Mouse (Mus musculus): ENCODE results near the gene Catsper3. TPM values are rescaled to one million over a fixed set of nuclear protein-coding genes. Genes with fewer than 3 reads are reported as not detected.

The Catsper3 gene
- polyA plus RNA-seq, 1 experiment from 2014 or later = not detected

- H3K9me3 ChIP-seq (replicated peaks; ENCODE audit: control insufficient read depth, low read length) = no peaks in the 10 kb centered on the region
- H3K36me3 ChIP-seq (ENCODE audit: control insufficient read depth, insufficient read depth, low read length) = no peaks in the 10 kb centered on the region
- H3K27ac ChIP-seq (ENCODE audit: low read depth, low read length) = no peak overlapping the region
- DNase-seq (ENCODE audit: low spot score) (no peak), ATAC-seq (no peak)
- H3K27me3 ChIP-seq (replicated peaks; ENCODE audit: control insufficient read depth, insufficient read depth, low read length) = peaks cover 89% of the 10 kb centered on the region
- H3K4me3 ChIP-seq (ENCODE audit: low read depth, low read length) = no peak overlapping the region
- 2% methylated on average over 12 of the region's 12 CpGs for WGBS
- H3K4me2 ChIP-seq (ENCODE audit: low read length) = no peak overlapping the region
- H3K9ac ChIP-seq (ENCODE audit: low read length) = no peak overlapping the region
- H3K4me1 ChIP-seq (ENCODE audit: control insufficient read depth, insufficient read depth, low read length) = no peaks in the 10 kb centered on the region
These were observed 44.8 kb downstream of the Catsper3 start for GRCm38 (mm10) chr13:55829018-55829655.

- no peaks in the 10 kb centered on the region for H3K4me1 ChIP-seq (ENCODE audit: control insufficient read depth, insufficient read depth, low read length)
- DNase-seq (ENCODE audit: low spot score) = no peak
- H3K4me3 ChIP-seq (ENCODE audit: low read depth, low read length) = peak overlapping the region; percentile 8; the same call in 1 of the 2 replicates
These were observed 45.9 kb downstream of the Catsper3 start for GRCm38 (mm10) chr13:55830081-55830832.

GRCm38 (mm10) chr13:55830833-55831721 is 46.7 kb downstream of the Catsper3 start:
- peaks cover 88% of the 10 kb centered on the region for H3K27me3 ChIP-seq (replicated peaks; ENCODE audit: control insufficient read depth, insufficient read depth, low read length)
- no peak for ATAC-seq
- H3K36me3 ChIP-seq (ENCODE audit: control insufficient read depth, insufficient read depth, low read length) = no peaks in the 10 kb centered on the region
- no peak overlapping the region for H3K27ac ChIP-seq (ENCODE audit: low read depth, low read length)
- H3K4me1 ChIP-seq (ENCODE audit: control insufficient read depth, insufficient read depth, low read length) = no peaks in the 10 kb centered on the region
- no peaks in the 10 kb centered on the region for H3K9me3 ChIP-seq (replicated peaks; ENCODE audit: control insufficient read depth, low read length)
- 1% methylated on average over 39 of the region's 82 CpGs for WGBS
- no peak for DNase-seq (ENCODE audit: low spot score)
- peak overlapping the region; percentile 34 for H3K4me2 ChIP-seq (ENCODE audit: low read length)
- peak overlapping the region; percentile 8; the same call in 1 of the 2 replicates for H3K4me3 ChIP-seq (ENCODE audit: low read depth, low read length)
- H3K9ac ChIP-seq (ENCODE audit: low read length) = 0 out of 2 replicates have a peak overlapping the region, but pooled peaks have one; percentile 13

More at GRCm38 (mm10) chr13:55830081-55830832, 45.9 kb downstream of the Catsper3 start:
- 0 out of 2 replicates have a peak overlapping the region, but pooled peaks have one; percentile 13 for H3K9ac ChIP-seq (ENCODE audit: low read length)
- H3K4me2 ChIP-seq (ENCODE audit: low read length) = peak overlapping the region; percentile 34
- no peak overlapping the region for H3K27ac ChIP-seq (ENCODE audit: low read depth, low read length)
- 1% methylated on average over 48 of the region's 48 CpGs for WGBS
- peaks cover 88% of the 10 kb centered on the region for H3K27me3 ChIP-seq (replicated peaks; ENCODE audit: control insufficient read depth, insufficient read depth, low read length)
- H3K9me3 ChIP-seq (replicated peaks; ENCODE audit: control insufficient read depth, low read length) = no peaks in the 10 kb centered on the region
- no peak for ATAC-seq
- no peaks in the 10 kb centered on the region for H3K36me3 ChIP-seq (ENCODE audit: control insufficient read depth, insufficient read depth, low read length)

- Histone ChIP-seq H3K27me3 (replicated peaks; ENCODE audit: control insufficient read depth, insufficient read depth, low read length) (peaks cover 91% of the 10 kb centered on the region), H3K27ac (ENCODE audit: low read depth, low read length) (no peak overlapping the region), H3K4me3 (ENCODE audit: low read depth, low read length) (peak overlapping the region; percentile 8; the same call in 1 of the 2 replicates), H3K9me3 (replicated peaks; ENCODE audit: control insufficient read depth, low read length) (no peaks in the 10 kb centered on the region), H3K4me2 (ENCODE audit: low read length) (no peak overlapping the region), H3K9ac (ENCODE audit: low read length) (no peak overlapping the region), H3K4me1 (ENCODE audit: control insufficient read depth, insufficient read depth, low read length) (no peaks in the 10 kb centered on the region), H3K36me3 (ENCODE audit: control insufficient read depth, insufficient read depth, low read length) (no peaks in the 10 kb centered on the region)
- DNase-seq (ENCODE audit: low spot score) (no peak), ATAC-seq (no peak)
- under 1% methylated on average over 25 of the region's 25 CpGs for WGBS
These were observed 47.4 kb downstream of the Catsper3 start for GRCm38 (mm10) chr13:55831722-55832160.

- Histone ChIP-seq H3K9me3 (replicated peaks; ENCODE audit: control insufficient read depth, low read length) (no peaks in the 10 kb centered on the region), H3K36me3 (ENCODE audit: control insufficient read depth, insufficient read depth, low read length) (no peaks in the 10 kb centered on the region), H3K4me3 (ENCODE audit: low read depth, low read length) (no peak overlapping the region), H3K27me3 (replicated peaks; ENCODE audit: control insufficient read depth, insufficient read depth, low read length) (peaks cover 95% of the 10 kb centered on the region), H3K27ac (ENCODE audit: low read depth, low read length) (no peak overlapping the region), H3K4me1 (ENCODE audit: control insufficient read depth, insufficient read depth, low read length) (no peaks in the 10 kb centered on the region), H3K9ac (ENCODE audit: low read length) (no peak overlapping the region), H3K4me2 (ENCODE audit: low read length) (no peak overlapping the region)
- no peak for ATAC-seq
- WGBS = 20% methylated on average over 1 of the region's 1 CpGs
- no peak for DNase-seq (ENCODE audit: low spot score)
These were observed 48.2 kb downstream of the Catsper3 start for GRCm38 (mm10) chr13:55832602-55833001.

- H3K27me3 ChIP-seq (replicated peaks; ENCODE audit: control insufficient read depth, insufficient read depth, low read length) = peaks cover 95% of the 10 kb centered on the region
- no peaks in the 10 kb centered on the region for H3K4me1 ChIP-seq (ENCODE audit: control insufficient read depth, insufficient read depth, low read length)
- no peaks in the 10 kb centered on the region for H3K9me3 ChIP-seq (replicated peaks; ENCODE audit: control insufficient read depth, low read length)
- no peak overlapping the region for H3K4me3 ChIP-seq (ENCODE audit: low read depth, low read length)
- 5% methylated on average over 7 of the region's 7 CpGs for whole genome bisulfite sequencing
- DNase-seq (ENCODE audit: low spot score) (no peak), ATAC-seq (no peak)
- H3K9ac ChIP-seq (ENCODE audit: low read length) = no peak overlapping the region
- no peak overlapping the region for H3K27ac ChIP-seq (ENCODE audit: low read depth, low read length)
- H3K36me3 ChIP-seq (ENCODE audit: control insufficient read depth, insufficient read depth, low read length) = no peaks in the 10 kb centered on the region
- no peak overlapping the region for H3K4me2 ChIP-seq (ENCODE audit: low read length)
These were observed 49.6 kb downstream of the Catsper3 start for GRCm38 (mm10) chr13:55833921-55834320.

GRCm38 (mm10) chr13:55834667-55835066 is 50.3 kb downstream of the Catsper3 start:
- Histone ChIP-seq H3K27me3 (replicated peaks; ENCODE audit: control insufficient read depth, insufficient read depth, low read length) (peaks cover 99% of the 10 kb centered on the region), H3K4me3 (ENCODE audit: low read depth, low read length) (no peak overlapping the region), H3K36me3 (ENCODE audit: control insufficient read depth, insufficient read depth, low read length) (no peaks in the 10 kb centered on the region), H3K4me2 (ENCODE audit: low read length) (no peak overlapping the region), H3K9me3 (replicated peaks; ENCODE audit: control insufficient read depth, low read length) (no peaks in the 10 kb centered on the region), H3K4me1 (ENCODE audit: control insufficient read depth, insufficient read depth, low read length) (no peaks in the 10 kb centered on the region), H3K27ac (ENCODE audit: low read depth, low read length) (no peak overlapping the region), H3K9ac (ENCODE audit: low read length) (no peak overlapping the region)
- DNase-seq (ENCODE audit: low spot score) (no peak), ATAC-seq (no peak)
- WGBS = 4% methylated on average over 5 of the region's 5 CpGs

- H3K4me3 ChIP-seq (ENCODE audit: low read depth, low read length) = 0 out of 2 replicates have a peak overlapping the region, but pooled peaks have one; percentile 5
- peak; percentile 42; the same call in 1 of the 2 replicates for ATAC-seq
- DNase-seq (ENCODE audit: low spot score) = no peak
- no peak overlapping the region for H3K27ac ChIP-seq (ENCODE audit: low read depth, low read length)
- no peak overlapping the region for H3K4me2 ChIP-seq (ENCODE audit: low read length)
- no peak overlapping the region for H3K9ac ChIP-seq (ENCODE audit: low read length)
- no peaks in the 10 kb centered on the region for H3K36me3 ChIP-seq (ENCODE audit: control insufficient read depth, insufficient read depth, low read length)
- no peaks in the 10 kb centered on the region for H3K9me3 ChIP-seq (replicated peaks; ENCODE audit: control insufficient read depth, low read length)
- no peaks in the 10 kb centered on the region for H3K4me1 ChIP-seq (ENCODE audit: control insufficient read depth, insufficient read depth, low read length)
- 1% methylated on average over 33 of the region's 33 CpGs for WGBS
- H3K27me3 ChIP-seq (replicated peaks; ENCODE audit: control insufficient read depth, insufficient read depth, low read length) = peaks cover 99% of the 10 kb centered on the region
These were observed 51.3 kb downstream of the Catsper3 start for GRCm38 (mm10) chr13:55835548-55836097.

Data from forebrain, embryonic 14.5 days (tissue).